Mouse (Mus musculus) kidney, adult 2 months (tissue): Measurements from ENCODE around the gene Gm45021. TPM values are rescaled to one million over a fixed set of nuclear protein-coding genes. Genes with fewer than 3 reads are reported as not detected.
A peak's percentile ranks its signal among the peaks of the same experiment; 100 is the strongest.

Experiments used
- DNase-seq: peaks from one replicate; pipeline ENCODE4 v3.0.0; 2021
- H3K27ac ChIP-seq: fragments of 200-500 bp; 2 replicates; pipeline ENCODE4 v1.5.1; 2012; ENCODE audit warnings: low read depth, low read length, control low read depth, inconsistent platforms; ENCODE audit not compliant: insufficient read depth
- H3K27me3 ChIP-seq: fragments of 200-500 bp; replicated peaks from 2 replicates; pipeline ENCODE4 v1.6.1; 2012; ENCODE audit warnings: mild to moderate bottlenecking, moderate library complexity, low read length, inconsistent platforms; ENCODE audit not compliant: control insufficient read depth, insufficient read depth
- H3K36me3 ChIP-seq: fragments of 200-500 bp; 2 replicates; pipeline ENCODE4 v1.6.1; 2012; ENCODE audit warnings: mild to moderate bottlenecking, moderate library complexity, low read length, inconsistent platforms; ENCODE audit not compliant: control insufficient read depth, insufficient read depth
- H3K4me1 ChIP-seq: fragments of 200-500 bp; 2 replicates; pipeline ENCODE4 v1.6.1; 2011; ENCODE audit warnings: low read length; ENCODE audit not compliant: control insufficient read depth, insufficient read depth
- H3K4me3 ChIP-seq: fragments of 200-500 bp; 2 replicates; pipeline ENCODE4 v1.5.1; 2011; ENCODE audit warnings: mild to moderate bottlenecking, low read depth, low read length, control low read depth; ENCODE audit not compliant: insufficient read depth
- CTCF ChIP-seq: fragments of 200-500 bp; conservative IDR thresholded peaks from 2 replicates; pipeline ENCODE4 v1.5.1; 2011; ENCODE audit warnings: low read depth, mild to moderate bottlenecking, control low read depth, low read length, moderate library complexity, mixed read lengths; ENCODE audit not compliant: insufficient read depth, insufficient read length
- POLR2A ChIP-seq: fragments of 200-500 bp; IDR thresholded peaks from one replicate; pipeline ENCODE4 v1.6.1; 2011; ENCODE audit warnings: low read depth, low read length, control low read depth
- WGBS: fragments of 180-500 bp; shearing (Covaris S2); methylation state at CpG from one replicate; pipeline ENCODE4 v1.1.7; 2018; 5-methylcytosine and 5-hydroxymethylcytosine counted together
- polyA plus RNA-seq: library from polyadenylated mRNA; depleted of rRNA; stranded (reverse); fragments of >200 nt; gene quantifications from 2 replicates; pipeline ENCODE4 v1.2.3, GENCODE M21; 2012

The Gm45021 gene
- polyA plus RNA-seq, 1 experiment, result not detected

GRCm38 (mm10) chr6:48641391-48641790 lies 52.0 kb downstream of the Gm45021 start:
- Histone ChIP-seq H3K4me1 (peaks cover 3% of the 10 kb centered on the region; the same call in 1 of the 2 replicates), H3K4me3 (no peak overlapping the region), H3K36me3 (no peaks in the 10 kb centered on the region), H3K27ac (no peak overlapping the region), H3K27me3 (no peaks in the 10 kb centered on the region)
- no peak for DNase-seq
- WGBS, result 65% methylated on average over 6 of the region's 6 CpGs
- TF ChIP-seq CTCF (no peak), POLR2A (no peak)

DNA sequence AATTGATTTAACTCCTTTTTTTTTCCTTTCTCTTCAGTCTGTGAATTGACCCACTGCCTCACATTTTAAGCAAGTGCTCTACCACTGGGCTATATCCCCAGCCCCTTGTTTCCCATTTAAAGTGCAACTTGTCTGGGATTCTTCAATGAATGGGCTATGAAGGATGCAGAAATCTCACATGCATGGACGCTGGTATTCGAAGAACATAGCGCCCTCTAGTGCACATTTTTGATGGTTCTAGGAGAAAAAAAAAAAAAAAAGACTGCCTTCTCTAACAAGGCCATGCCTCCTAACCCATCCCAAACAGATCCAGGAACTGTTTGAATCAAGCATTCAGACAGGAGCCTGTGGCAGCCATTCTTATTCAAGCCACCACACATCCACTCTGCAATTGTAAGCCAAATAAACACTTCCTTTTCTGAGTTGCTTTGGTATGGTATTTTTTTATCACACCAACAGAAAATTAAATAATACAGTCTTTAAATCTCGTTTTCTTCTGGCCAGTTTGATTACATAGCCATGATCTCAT lies 53.4 kb downstream of the Gm45021 start:
- no peaks in the 10 kb centered on the region for H3K27me3 ChIP-seq
- WGBS, result 23% methylated on average over 4 of the region's 4 CpGs
- H3K27ac ChIP-seq, result no peak overlapping the region
- peak; percentile 74 for DNase-seq
- H3K4me1 ChIP-seq, result peaks cover 9% of the 10 kb centered on the region
- TF ChIP-seq CTCF (peak; percentile 30), POLR2A (no peak)
- no peaks in the 10 kb centered on the region for H3K36me3 ChIP-seq
- H3K4me3 ChIP-seq, result no peak overlapping the region

- 6% methylated on average over 12 of the region's 12 CpGs for WGBS
- Histone ChIP-seq H3K4me1 (peaks cover 10% of the 10 kb centered on the region), H3K36me3 (no peaks in the 10 kb centered on the region; the same call in 1 of the 2 replicates), H3K4me3 (no peak overlapping the region), H3K27me3 (no peaks in the 10 kb centered on the region), H3K27ac (peak overlapping the region; percentile 7; the same call in 1 of the 2 replicates)
- TF ChIP-seq CTCF (peak; percentile 94), POLR2A (no peak)
- peak; percentile 87 for DNase-seq
Observed at GRCm38 (mm10) chr6:48645660-48646308, 56.4 kb downstream of the Gm45021 start.

- Histone ChIP-seq H3K27me3 (no peaks in the 10 kb centered on the region), H3K4me3 (no peak overlapping the region), H3K4me1 (peaks cover 10% of the 10 kb centered on the region), H3K27ac (no peak overlapping the region), H3K36me3 (no peaks in the 10 kb centered on the region; the same call in 1 of the 2 replicates)
- DNase-seq, result no peak
- 83% methylated on average over 4 of the region's 4 CpGs for WGBS
- no peak for TF ChIP-seq POLR2A
- TF ChIP-seq CTCF, result no peak
Observed at GRCm38 (mm10) chr6:48646309-48646690, 56.9 kb downstream of the Gm45021 start.

- Histone ChIP-seq H3K27me3 (no peaks in the 10 kb centered on the region), H3K27ac (peak within 1 kb of the TSS; percentile 58), H3K36me3 (no peaks in the 10 kb centered on the region; the same call in 1 of the 2 replicates), H3K4me1 (peaks cover 10% of the 10 kb centered on the region), H3K4me3 (peak within 1 kb of the TSS; percentile 44; the same call in 1 of the 2 replicates)
- no peak for TF ChIP-seq POLR2A
- TF ChIP-seq CTCF, result peak; percentile 74
- peak; percentile 89 for DNase-seq
- WGBS, result 15% methylated on average over 3 of the region's 3 CpGs
Observed at GRCm38 (mm10) chr6:48646995-48647394, 57.6 kb downstream of the Gm45021 start, which contains the start of gene Gimap8. TSS of gene Gimap8 (plus strand) at chr6:48647234.

GRCm38 (mm10) chr6:48647611-48648010 lies 58.2 kb downstream of the Gm45021 start:
- DNase-seq, result peak; percentile 48
- Histone ChIP-seq H3K36me3 (no peaks in the 10 kb centered on the region; the same call in 1 of the 2 replicates), H3K27ac (peak overlapping the region; percentile 58), H3K4me3 (peak overlapping the region; percentile 44; the same call in 1 of the 2 replicates), H3K4me1 (peaks cover 10% of the 10 kb centered on the region), H3K27me3 (no peaks in the 10 kb centered on the region)
- WGBS, result 59% methylated on average over 2 of the region's 2 CpGs
- TF ChIP-seq POLR2A (no peak), CTCF (no peak)

GRCm38 (mm10) chr6:48648779-48649178 lies 59.4 kb downstream of the Gm45021 start:
- 77% methylated on average over 4 of the region's 4 CpGs for WGBS
- TF ChIP-seq CTCF, result no peak
- no peak for TF ChIP-seq POLR2A
- peak; percentile 80 for DNase-seq
- no peak overlapping the region for H3K4me3 ChIP-seq
- peaks cover 10% of the 10 kb centered on the region for H3K4me1 ChIP-seq
- no peaks in the 10 kb centered on the region; the same call in 1 of the 2 replicates for H3K36me3 ChIP-seq
- no peaks in the 10 kb centered on the region for H3K27me3 ChIP-seq
- no peak overlapping the region for H3K27ac ChIP-seq
